Mouse (Mus musculus): ENCODE results near the gene Tsc22d3.

DNA sequence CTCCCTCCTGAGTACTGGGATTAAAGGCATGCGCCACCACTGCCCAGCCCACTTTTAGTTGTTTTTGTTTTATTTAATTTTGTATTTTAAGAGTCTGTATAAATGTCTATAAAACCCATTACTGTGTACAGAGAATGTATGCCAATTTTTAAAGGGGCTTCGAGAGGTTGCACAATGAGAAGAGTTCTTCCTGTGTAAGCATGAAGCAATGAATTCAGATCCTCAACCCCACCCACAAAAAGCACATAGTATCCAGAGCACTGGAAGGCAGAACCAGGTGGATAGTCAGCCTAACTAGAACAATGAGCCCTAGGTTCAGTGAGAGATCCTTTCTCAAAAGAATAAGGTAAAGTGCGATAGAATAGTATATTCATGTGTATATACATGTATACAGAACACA, 110.3 kb downstream of the Tsc22d3 start:
- TF ChIP-seq GATA1 (IDR thresholded peaks at IDR 0.05; ENCODE audit: low read length) (no peak), TAL1 (IDR thresholded peaks at IDR 0.05; ENCODE audit: low read length) (no peak)
